Mouse (Mus musculus): ENCODE data around the gene Map3k21.

GRCm38 (mm10) chr8:125897388-125897787 is 12.9 kb upstream of the Map3k21 start:
- TF ChIP-seq CTCF (IDR thresholded peaks at IDR 0.05; ENCODE audit: low read depth) (no peak), EP300 (IDR thresholded peaks at IDR 0.05; ENCODE audit: low read depth) (no peak)

Measured in heart, postnatal 0 days (tissue).